Mouse (Mus musculus) urinary bladder, adult 18-20 months (tissue): ENCODE measurements around the gene Arid1b.
A peak's percentile ranks its signal among the peaks of the same experiment; 100 is the strongest.

ENCODE experiments used
- DNase-seq, 2 experiments: peaks; one replicate each; pipeline ENCODE4 v3.0.0; 2022; ENCODE audit warnings: low spot score in 2 of 2, mixed read lengths in 2 of 2

Arid1b gene

GRCm38 (mm10) chr17:5056654-5057053 lies 62.5 kb downstream of the Arid1b start:
- no peak for DNase-seq

GRCm38 (mm10) chr17:5057286-5057685 lies 63.2 kb downstream of the Arid1b start:
- DNase-seq: no peak

GRCm38 (mm10) chr17:5057944-5058720 lies 64.0 kb downstream of the Arid1b start:
- no peak for DNase-seq

- no peak for DNase-seq
Observed at GRCm38 (mm10) chr17:5059092-5059601, 65.0 kb downstream of the Arid1b start.

GRCm38 (mm10) chr17:5060515-5061084 lies 66.5 kb downstream of the Arid1b start:
- DNase-seq: no peak

- no peak for DNase-seq
Observed at GRCm38 (mm10) chr17:5061183-5061582, 67.1 kb downstream of the Arid1b start.

- DNase-seq: no peak
Observed at GRCm38 (mm10) chr17:5061593-5061992, 67.5 kb downstream of the Arid1b start.

- no peak for DNase-seq
Observed at GRCm38 (mm10) chr17:5063471-5064176, 69.5 kb downstream of the Arid1b start.

GRCm38 (mm10) chr17:5064777-5065176 lies 70.6 kb downstream of the Arid1b start:
- DNase-seq: no peak

GRCm38 (mm10) chr17:5065270-5065669 lies 71.1 kb downstream of the Arid1b start:
- no peak for DNase-seq

GRCm38 (mm10) chr17:5066835-5067234 lies 72.7 kb downstream of the Arid1b start:
- no peak for DNase-seq

GRCm38 (mm10) chr17:5067264-5067663 lies 73.1 kb downstream of the Arid1b start:
- DNase-seq: no peak

GRCm38 (mm10) chr17:5070399-5070798 lies 76.3 kb downstream of the Arid1b start:
- DNase-seq: no peak

- no peak for DNase-seq
Observed at GRCm38 (mm10) chr17:5072539-5072938, 78.4 kb downstream of the Arid1b start.

- DNase-seq: no peak
Observed at GRCm38 (mm10) chr17:5074752-5075506, 80.8 kb downstream of the Arid1b start.

GRCm38 (mm10) chr17:5077996-5078395 lies 83.9 kb downstream of the Arid1b start:
- DNase-seq: no peak

- no peak for DNase-seq
Observed at GRCm38 (mm10) chr17:5078576-5078975, 84.4 kb downstream of the Arid1b start.

GRCm38 (mm10) chr17:5080884-5081419 lies 86.8 kb downstream of the Arid1b start:
- no peak for DNase-seq

GRCm38 (mm10) chr17:5082274-5082673 lies 88.1 kb downstream of the Arid1b start:
- peak in 1 of 2 experiments; percentile 64 for DNase-seq

- no peak for DNase-seq
Observed at GRCm38 (mm10) chr17:5083497-5083896, 89.4 kb downstream of the Arid1b start.

- no peak for DNase-seq
Observed at GRCm38 (mm10) chr17:5084139-5084538, 90.0 kb downstream of the Arid1b start.

- DNase-seq: no peak
Observed at GRCm38 (mm10) chr17:5085004-5085403, 90.9 kb downstream of the Arid1b start.
